Mouse (Mus musculus) midbrain, postnatal 0 days (tissue): ENCODE results near the gene Fbxl8. TPM values are rescaled to one million over a fixed set of nuclear protein-coding genes. Genes with fewer than 3 reads are reported as not detected.
A peak's percentile ranks its signal among the peaks of the same experiment; 100 is the strongest.
"Not testable (repeated sequence)": the region's sequence is repeated elsewhere in the genome, so short reads cannot be mapped to it uniquely, and the experiment has no call there.

Experiments used
- ATAC-seq: fragments of 200-750 bp; cut with Nextera tagmentation; 2 replicates; pipeline ENCODE4 v1.8.0; 2017; ENCODE audit warnings: moderate number of reproducible peaks, mild to moderate bottlenecking, moderate TSS enrichment, moderate library complexity; ENCODE audit not compliant: low FRiP score
- DNase-seq: peaks from one replicate; pipeline ENCODE4 v3.0.0-alpha.2; 2015; ENCODE audit warnings: low spot score
- H3K27ac ChIP-seq: fragments of 300-500 bp; sonication (generic); 2 replicates; pipeline ENCODE4 v1.5.1; 2014; ENCODE audit warnings: low read depth, mild to moderate bottlenecking, low read length, mixed read lengths
- H3K27me3 ChIP-seq: fragments of 300-500 bp; sonication (generic); 2 replicates; pipeline ENCODE4 v1.6.1; 2014; ENCODE audit warnings: low read length, control low read depth, mixed read lengths; ENCODE audit not compliant: insufficient read depth
- H3K36me3 ChIP-seq: fragments of 300-500 bp; sonication (generic); 2 replicates; pipeline ENCODE4 v1.6.1; 2014; ENCODE audit warnings: low read length, control low read depth, mixed read lengths; ENCODE audit not compliant: insufficient read depth
- H3K4me1 ChIP-seq: fragments of 300-500 bp; sonication (generic); 2 replicates; pipeline ENCODE4 v1.6.1; 2014; ENCODE audit warnings: mild to moderate bottlenecking, control low read depth, antibody characterized with exemption, low read length, mixed read lengths; ENCODE audit not compliant: insufficient read depth
- H3K4me2 ChIP-seq: fragments of 300-500 bp; sonication (generic); 2 replicates; pipeline ENCODE4 v1.6.1; 2014; ENCODE audit warnings: low read depth, mild to moderate bottlenecking, low read length, mixed read lengths; ENCODE audit not compliant: poor library complexity, severe bottlenecking
- H3K4me3 ChIP-seq: fragments of 300-500 bp; sonication (generic); 2 replicates; pipeline ENCODE4 v1.5.1; 2014; ENCODE audit warnings: low read depth, mild to moderate bottlenecking, low read length, moderate library complexity
- H3K9ac ChIP-seq: fragments of 300-500 bp; sonication (generic); replicated peaks from 2 replicates; pipeline ENCODE4 v1.6.1; 2014; ENCODE audit warnings: mild to moderate bottlenecking, low read length, moderate library complexity, mixed read lengths; ENCODE audit not compliant: poor library complexity, severe bottlenecking
- H3K9me3 ChIP-seq: fragments of 300-500 bp; sonication (generic); 2 replicates; pipeline ENCODE4 v1.6.1; 2016; ENCODE audit warnings: low read length, control low read depth
- CTCF ChIP-seq: IDR thresholded peaks from 2 replicates; pipeline ENCODE4 v1.5.1; 2016; ENCODE audit warnings: antibody characterized with exemption, mild to moderate bottlenecking
- WGBS: fragments of 180-500 bp; shearing (Covaris S2); extraction: QIAGEN DNeasy Blood & Tissue Kit; methylation state at CpG from one replicate; pipeline ENCODE4 v1.1.7; 2014; 5-methylcytosine and 5-hydroxymethylcytosine counted together
- polyA plus RNA-seq: library from polyadenylated mRNA; unstranded; fragments of >200 nt; fragmentation: Nextera tagmentation; extraction: Ambion mirVana; gene quantifications from 2 replicates; pipeline ENCODE4 v1.2.1, GENCODE M21; 2015
- total RNA-seq: library from RNA; depleted of rRNA; stranded (reverse); fragments of >200 nt; gene quantifications from 2 replicates; pipeline ENCODE4 v1.2.3, GENCODE M21; 2014

The Fbxl8 gene
- total and polyA plus RNA-seq, 2 experiments from 2014 or later, result 0.77 to 0.83 TPM

GRCm38 (mm10) chr8:105289805-105290460 is 25.5 kb downstream of the Fbxl8 start, which contains the start of gene 4931428F04Rik:
Gene 4931428F04Rik, minus strand, starts transcription at chr8:105289864.
- H3K27ac ChIP-seq, result peak within 1 kb of the TSS; percentile 92
- under 1% methylated on average over 42 of the region's 43 CpGs for WGBS
- peak within 1 kb of the TSS; percentile 50 for H3K4me3 ChIP-seq
- H3K36me3 ChIP-seq, result 0 out of 2 replicates have a peak, but pooled peaks cover 4% of the 10 kb centered on the region
- ATAC-seq (peak; percentile 62), DNase-seq (peak; percentile 59)
- H3K4me1 ChIP-seq, result peaks cover 13% of the 10 kb centered on the region
- H3K27me3 ChIP-seq, result no peaks in the 10 kb centered on the region
- peak within 1 kb of the TSS; percentile 75 for H3K9ac ChIP-seq
- TF ChIP-seq CTCF, result peak; percentile 75
- H3K4me2 ChIP-seq, result peak within 1 kb of the TSS; percentile 50
- H3K9me3 ChIP-seq, result no peaks in the 10 kb centered on the region

GRCm38 (mm10) chr8:105290554-105291314 is 26.3 kb downstream of the Fbxl8 start:
- WGBS, result 6% methylated on average over 31 of the region's 31 CpGs
- H3K27ac ChIP-seq, result no peak overlapping the region
- ATAC-seq (no peak), DNase-seq (peak; percentile 88)
- H3K4me3 ChIP-seq, result peak overlapping the region; percentile 50
- H3K9me3 ChIP-seq, result no peaks in the 10 kb centered on the region
- TF ChIP-seq CTCF, result peak; percentile 90
- no peaks in the 10 kb centered on the region for H3K36me3 ChIP-seq
- H3K9ac ChIP-seq, result no peak overlapping the region; the same call in 1 of the 2 replicates
- H3K27me3 ChIP-seq, result no peaks in the 10 kb centered on the region
- peak overlapping the region; percentile 50 for H3K4me2 ChIP-seq
- H3K4me1 ChIP-seq, result peaks cover 13% of the 10 kb centered on the region

GRCm38 (mm10) chr8:105291364-105291763 is 26.9 kb downstream of the Fbxl8 start:
- H3K9ac ChIP-seq, H3K4me3 ChIP-seq, H3K36me3 ChIP-seq, DNase-seq, ATAC-seq, H3K27me3 ChIP-seq, H3K4me2 ChIP-seq, H3K9me3 ChIP-seq, H3K27ac ChIP-seq: not testable (repeated sequence)
- 82% methylated on average over 8 of the region's 8 CpGs for WGBS
- H3K4me1 ChIP-seq, result peaks cover 13% of the 10 kb centered on the region

- H3K4me3 ChIP-seq, DNase-seq, H3K27me3 ChIP-seq, H3K27ac ChIP-seq, H3K9me3 ChIP-seq, H3K36me3 ChIP-seq, H3K4me2 ChIP-seq, ATAC-seq, H3K9ac ChIP-seq: not testable (repeated sequence)
- TF ChIP-seq CTCF, result peak; percentile 44
- WGBS, result 66% methylated on average over 3 of the region's 3 CpGs
- peaks cover 10% of the 10 kb centered on the region for H3K4me1 ChIP-seq
Observed at GRCm38 (mm10) chr8:105291802-105292201, 27.4 kb downstream of the Fbxl8 start.

- WGBS, result 80% methylated on average over 7 of the region's 7 CpGs
- 0 out of 2 replicates have a peak, but pooled peaks cover 8% of the 10 kb centered on the region for H3K4me1 ChIP-seq
- H3K27me3 ChIP-seq, result no peaks in the 10 kb centered on the region
- H3K4me2 ChIP-seq, result no peak overlapping the region
- H3K4me3 ChIP-seq, result no peak overlapping the region
- no peak for TF ChIP-seq CTCF
- no peak overlapping the region for H3K9ac ChIP-seq
- H3K9me3 ChIP-seq, result no peaks in the 10 kb centered on the region
- ATAC-seq (no peak), DNase-seq (no peak)
- no peak overlapping the region for H3K27ac ChIP-seq
- no peaks in the 10 kb centered on the region for H3K36me3 ChIP-seq
Observed at GRCm38 (mm10) chr8:105292471-105292870, 28.0 kb downstream of the Fbxl8 start.

- no peaks in the 10 kb centered on the region for H3K27me3 ChIP-seq
- 73% methylated on average over 19 of the region's 19 CpGs for WGBS
- no peak for DNase-seq
- H3K4me2 ChIP-seq, result no peak overlapping the region
- no peak for ATAC-seq
- H3K27ac ChIP-seq, result no peak overlapping the region
- no peaks in the 10 kb centered on the region for H3K36me3 ChIP-seq
- H3K9me3 ChIP-seq, result no peaks in the 10 kb centered on the region
- peaks cover 11% of the 10 kb centered on the region; the same call in 1 of the 2 replicates for H3K4me1 ChIP-seq
- H3K4me3 ChIP-seq, result no peak overlapping the region
- TF ChIP-seq CTCF, result no peak
- H3K9ac ChIP-seq, result no peak overlapping the region
Observed at GRCm38 (mm10) chr8:105293405-105293804, 29.0 kb downstream of the Fbxl8 start.
